Mouse (Mus musculus) layer of hippocampus, adult 2 months (tissue): ENCODE results near the gene Eno2. TPM values are rescaled to one million over a fixed set of nuclear protein-coding genes. Genes with fewer than 3 reads are reported as not detected.
A peak's percentile ranks its signal among the peaks of the same experiment; 100 is the strongest.
"Not testable (repeated sequence)": the region's sequence is repeated elsewhere in the genome, so short reads cannot be mapped to it uniquely, and the experiment has no call there.

Experiments used
- DNase-seq, 2 experiments: peaks; one replicate each; pipeline ENCODE4 v3.0.0; 2022; ENCODE audit warnings: low spot score in 2 of 2
- H3K27ac ChIP-seq: fragments of 200-600 bp; 2 replicates; pipeline ENCODE4 v1.8.1; 2022
- H3K4me3 ChIP-seq: fragments of 200-600 bp; 2 replicates; pipeline ENCODE4 v1.8.1; 2022; ENCODE audit warnings: mild to moderate bottlenecking
- CTCF ChIP-seq: fragments of 200-600 bp; conservative IDR thresholded peaks from 2 replicates; pipeline ENCODE4 v1.8.1; 2022; ENCODE audit warnings: antibody characterized with exemption, mild to moderate bottlenecking, moderate library complexity
- total RNA-seq, 2 experiments: library from RNA; stranded (reverse); gene quantifications; 2 replicates each; pipeline ENCODE4 v1.2.3; 2021

The Eno2 gene
- total RNA-seq, 2 experiments from 2014 or later: 981 to 1,025 TPM

GRCm38 (mm10) chr6:124811403-124811665, 41.9 kb upstream of the Eno2 start:
- H3K27ac ChIP-seq: no peak overlapping the region
- DNase-seq: no peak
- TF ChIP-seq CTCF: no peak
- no peak overlapping the region for H3K4me3 ChIP-seq

GRCm38 (mm10) chr6:124810566-124811402, 41.3 kb upstream of the Eno2 start:
- not testable (repeated sequence) for H3K27ac ChIP-seq, H3K4me3 ChIP-seq, DNase-seq

GRCm38 (mm10) chr6:124809775-124810538, 40.5 kb upstream of the Eno2 start:
- Histone ChIP-seq H3K27ac (peak overlapping the region; percentile 71; the same call in 1 of the 2 replicates), H3K4me3 (peak overlapping the region; percentile 64)
- no peak for TF ChIP-seq CTCF
- no peak for DNase-seq

- DNase-seq: peak in 1 of 2 experiments; percentile 50
- Histone ChIP-seq H3K27ac (peak overlapping the region; percentile 71), H3K4me3 (peak overlapping the region; percentile 64)
- peak; percentile 83 for TF ChIP-seq CTCF
These were observed 39.7 kb upstream of the Eno2 start for GRCm38 (mm10) chr6:124809052-124809774.

GRCm38 (mm10) chr6:124808358-124809012, 39.0 kb upstream of the Eno2 start, which contains the start of gene Spsb2:
TSS of gene Spsb2 (plus strand) at chr6:124808661.
- peak in 1 of 2 experiments; percentile 32 for DNase-seq
- peak within 1 kb of the TSS; percentile 64 for H3K4me3 ChIP-seq

GRCm38 (mm10) chr6:124807986-124808357, 38.5 kb upstream of the Eno2 start:
- TF ChIP-seq CTCF: no peak

More at GRCm38 (mm10) chr6:124808358-124809012, 39.0 kb upstream of the Eno2 start, which contains the start of gene Spsb2:
- H3K27ac ChIP-seq: peak within 1 kb of the TSS; percentile 92
- no peak for TF ChIP-seq CTCF

GRCm38 (mm10) chr6:124807366-124807765, 37.9 kb upstream of the Eno2 start:
- no peak overlapping the region for H3K4me3 ChIP-seq
- peak overlapping the region; percentile 92 for H3K27ac ChIP-seq
- no peak for TF ChIP-seq CTCF
- no peak for DNase-seq

More at GRCm38 (mm10) chr6:124807986-124808357, 38.5 kb upstream of the Eno2 start:
- Histone ChIP-seq H3K27ac (peak overlapping the region; percentile 68; the same call in 1 of the 2 replicates), H3K4me3 (no peak overlapping the region)
- no peak for DNase-seq

GRCm38 (mm10) chr6:124806446-124807140, 37.1 kb upstream of the Eno2 start:
- TF ChIP-seq CTCF: no peak
- peak overlapping the region; percentile 92 for H3K27ac ChIP-seq
- H3K4me3 ChIP-seq: peak overlapping the region; percentile 62
- no peak for DNase-seq

GRCm38 (mm10) chr6:124805341-124806321, 36.2 kb upstream of the Eno2 start:
- peak overlapping the region; percentile 62 for H3K4me3 ChIP-seq
- peak; percentile 96 for DNase-seq
- peak; percentile 52 for TF ChIP-seq CTCF

GRCm38 (mm10) chr6:124804341-124804740, 34.9 kb upstream of the Eno2 start:
- Histone ChIP-seq H3K4me3 (no peak overlapping the region), H3K27ac (no peak overlapping the region)
- no peak for TF ChIP-seq CTCF
- no peak for DNase-seq

More at GRCm38 (mm10) chr6:124805341-124806321, 36.2 kb upstream of the Eno2 start:
- H3K27ac ChIP-seq: peak overlapping the region; percentile 92

GRCm38 (mm10) chr6:124803691-124804090, 34.2 kb upstream of the Eno2 start:
- H3K4me3 ChIP-seq, H3K27ac ChIP-seq, DNase-seq: not testable (repeated sequence)
